9 mouse cellular contexts compared by ENCODE assay signal in the genomic region with DNA sequence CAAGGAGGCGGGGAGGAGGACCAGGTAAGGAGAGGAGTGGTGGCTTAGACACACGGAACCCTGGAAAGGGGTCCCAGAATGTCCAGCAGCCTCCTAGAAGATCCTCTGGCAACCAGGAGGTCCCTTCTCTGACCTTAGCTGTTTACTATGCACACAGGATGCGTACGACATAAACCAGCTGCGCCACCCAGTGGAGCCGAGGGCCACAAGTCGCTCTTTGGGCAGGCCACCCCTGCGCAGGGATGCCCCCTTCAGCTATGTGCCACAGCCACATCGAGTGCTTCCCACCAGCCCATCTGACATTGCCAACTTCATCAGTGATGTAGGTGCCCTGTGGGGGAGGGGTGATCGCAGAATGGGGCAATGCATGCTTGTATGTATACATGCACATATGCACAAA. TPM values are rescaled to one million over a fixed set of nuclear protein-coding genes. Genes with fewer than 3 reads are reported as not detected.
DNase-seq lines count a peak whose midpoint lies in the region; ATAC-seq lines count a peak whose summit lies in the region.
"Had no signal": no experiment of that assay in that cellular context is flagged by ENCODE, and none has a peak within 500 bp of the region (broad histone marks: within the 10 kb centered on the region; RNA-seq: fewer than 3 reads in every experiment).

No protein-coding gene starts in this region.

- H3K36me3 ChIP-seq in heart, embryonic 10.5 days = peaks cover 4% of the 10 kb centered on the region; the same call in 1 of the 2 replicates
- no peaks in the 10 kb centered on the region for H3K36me3 ChIP-seq in forebrain, embryonic 10.5 days (replicated peaks)
- no peaks in the 10 kb centered on the region for H3K36me3 ChIP-seq in limb, embryonic 11.5 days (ENCODE audit: control insufficient read depth, insufficient read depth, low read length)
- H3K36me3 ChIP-seq in neural tube, embryonic 13.5 days = no peaks in the 10 kb centered on the region

- no peak overlapping the region for H3K27ac ChIP-seq in heart, embryonic 10.5 days
- H3K27ac ChIP-seq in forebrain, embryonic 10.5 days = no peak overlapping the region
- H3K27ac ChIP-seq in limb, embryonic 11.5 days (replicated peaks; ENCODE audit: low read depth, low read length) = no peak overlapping the region
- no peak overlapping the region for H3K27ac ChIP-seq in neural tube, embryonic 13.5 days (replicated peaks)

- peaks cover 14% of the 10 kb centered on the region for H3K4me1 ChIP-seq in heart, embryonic 10.5 days
- H3K4me1 ChIP-seq in forebrain, embryonic 10.5 days = peaks cover 21% of the 10 kb centered on the region
- peaks cover 4% of the 10 kb centered on the region; the same call in 1 of the 2 replicates for H3K4me1 ChIP-seq in limb, embryonic 11.5 days (ENCODE audit: control insufficient read depth, insufficient read depth, low read length)
- peaks cover 15% of the 10 kb centered on the region for H3K4me1 ChIP-seq in neural tube, embryonic 13.5 days (replicated peaks)

- H3K9me3 ChIP-seq in heart, embryonic 10.5 days = peaks cover 32% of the 10 kb centered on the region
- peaks cover 22% of the 10 kb centered on the region for H3K9me3 ChIP-seq in forebrain, embryonic 10.5 days
- peaks cover 7% of the 10 kb centered on the region; the same call in 1 of the 2 replicates for H3K9me3 ChIP-seq in limb, embryonic 11.5 days (ENCODE audit: control insufficient read depth, low read length)
- peaks cover 15% of the 10 kb centered on the region; the same call in 1 of the 2 replicates for H3K9me3 ChIP-seq in neural tube, embryonic 13.5 days

- 63% methylated on average over 10 of the region's 10 CpGs for WGBS in heart, embryonic 10.5 days
- 64% methylated on average over 10 of the region's 10 CpGs for WGBS in forebrain, embryonic 10.5 days
- WGBS in limb, embryonic 11.5 days = 54% methylated on average over 10 of the region's 10 CpGs
- 51% methylated on average over 10 of the region's 10 CpGs for WGBS in neural tube, embryonic 13.5 days

- no peak for DNase-seq in heart, embryonic 10.5 days (ENCODE audit: low spot score)
- DNase-seq in heart, adult 8-10 months (ENCODE audit: low spot score) = no peak
- peak; percentile 48 to 57 for DNase-seq in B cell, adult 2 months
- DNase-seq in forebrain, embryonic 10.5 days (ENCODE audit: extremely low spot score, low spot score) = no peak
- no peak for DNase-seq in limb, embryonic 11.5 days (ENCODE audit: low spot score)
- DNase-seq in layer of hippocampus, adult 18-20 months (ENCODE audit: low spot score in 2 of 2) = no peak
- DNase-seq in adipocyte (ENCODE audit: low spot score) = no peak

- H3K27me3 ChIP-seq in heart, embryonic 10.5 days (ENCODE audit: insufficient read depth, poor library complexity, severe bottlenecking) = peaks cover 58% of the 10 kb centered on the region; the same call in 1 of the 2 replicates
- H3K27me3 ChIP-seq in forebrain, embryonic 10.5 days (ENCODE audit: poor library complexity, severe bottlenecking) = peaks cover 32% of the 10 kb centered on the region
- H3K27me3 ChIP-seq in limb, embryonic 11.5 days (ENCODE audit: control insufficient read depth, insufficient read depth, low read length) = no peaks in the 10 kb centered on the region
- H3K27me3 ChIP-seq in neural tube, embryonic 13.5 days = no peaks in the 10 kb centered on the region

- no peak for ATAC-seq in limb, embryonic 11.5 days (ENCODE audit: insufficient number of reproducible peaks, low FRiP score, low TSS enrichment, low read depth)
- no peak for ATAC-seq in neural tube, embryonic 13.5 days (ENCODE audit: low read depth)

- H3K9ac ChIP-seq in limb, embryonic 11.5 days (ENCODE audit: low read length) = no peak overlapping the region
- peak overlapping the region; percentile 47; the same call in 1 of the 2 replicates for H3K9ac ChIP-seq in neural tube, embryonic 13.5 days

- peak overlapping the region; percentile 43; the same call in 1 of the 2 replicates for H3K4me3 ChIP-seq in heart, embryonic 10.5 days
- H3K4me3 ChIP-seq in forebrain, embryonic 10.5 days = peak overlapping the region; percentile 38
- H3K4me3 ChIP-seq in limb, embryonic 11.5 days (ENCODE audit: low read depth, low read length) = no peak overlapping the region; the same call in 1 of the 2 replicates
- H3K4me3 ChIP-seq in neural tube, embryonic 13.5 days = peak overlapping the region; percentile 29

- peak overlapping the region; percentile 39 for H3K4me2 ChIP-seq in limb, embryonic 11.5 days (ENCODE audit: low read depth, severe bottlenecking)
- H3K4me2 ChIP-seq in neural tube, embryonic 13.5 days = peak overlapping the region; percentile 52

RNA-seq across cellular contexts. Expression of a gene that starts 17.7 kb away (rescaled TPM):
- polyA plus RNA-seq in heart, embryonic 10.5 days (2016; fragmentation: Nextera tagmentation; extraction: Ambion mirVana) = 0.41 and 0.79 TPM in 2 replicates
- under 1 TPM in 1 of 4 experiments, not detected in 3; 0.06 TPM for total RNA-seq in heart, adult 8-10 months (2022)
- 0.71 and 0.72 TPM in 2 replicates for polyA plus RNA-seq in forebrain, embryonic 10.5 days (2016; fragmentation: Nextera tagmentation; extraction: Ambion mirVana)
- polyA plus RNA-seq in limb, embryonic 11.5 days (2014; fragmentation: Nextera tagmentation; extraction: Ambion mirVana) = 6.8 and 7.6 TPM in 2 replicates
- polyA plus RNA-seq in neural tube, embryonic 13.5 days (2015; fragmentation: Nextera tagmentation; extraction: Ambion mirVana) = 2.7 and 3.5 TPM in 2 replicates
- 1 to 10 TPM in 1 of 2 experiments, under 1 TPM in 1; 0.86 to 1.3 TPM for total RNA-seq in layer of hippocampus, adult 18-20 months (2021)
- polyA plus RNA-seq: gonadal fat pad, adult 2 months had no signal

Comparison
In these comparisons a context has a peak if more than half of its experiments do, and no peak if none do; other contexts are left out.
1. DNase-seq: peak in B cell, adult 2 months (2 of 2); none in heart, embryonic 10.5 days (single experiment), heart, adult 8-10 months (single experiment), forebrain, embryonic 10.5 days (single experiment), limb, embryonic 11.5 days (single experiment), layer of hippocampus, adult 18-20 months (0 of 2) and adipocyte (single experiment).